Comparison of ENCODE assay signal across 16 mouse cellular contexts in the genomic region with DNA sequence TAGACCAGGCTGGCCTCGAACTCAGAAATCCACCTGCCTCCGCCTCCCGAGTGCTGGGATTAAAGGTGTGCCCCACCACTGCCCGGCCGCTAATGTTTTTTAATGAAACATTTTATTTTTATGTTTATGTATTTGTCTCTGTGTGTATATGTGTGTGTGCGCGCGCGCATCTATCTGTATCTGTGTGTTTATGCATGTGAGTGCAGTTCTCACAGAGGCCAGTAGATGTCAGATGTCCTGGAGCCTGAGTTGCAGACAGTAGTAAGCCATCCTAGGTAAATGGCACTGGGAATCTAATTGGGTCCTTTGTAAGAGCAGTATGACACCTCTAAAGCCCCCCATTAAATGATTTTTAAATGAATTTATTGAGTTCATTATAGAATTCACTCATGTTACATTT.
DNase-seq lines count a peak whose midpoint lies in the region; ATAC-seq and TF ChIP-seq lines count a peak whose summit lies in the region.
"Had no signal": no experiment of that assay in that cellular context is flagged by ENCODE, and none has a peak within 500 bp of the region (broad histone marks: within the 10 kb centered on the region; RNA-seq: fewer than 3 reads in every experiment).

No protein-coding gene starts in this region.

- no peaks in the 10 kb centered on the region for H3K4me1 ChIP-seq in liver, embryonic 14.5 days (replicated peaks; ENCODE audit: control insufficient read depth in 2 of 2, insufficient read depth in 2 of 2, low read length in 1 of 2)
- H3K4me1 ChIP-seq in liver, embryonic 11.5 days (replicated peaks; ENCODE audit: control insufficient read depth, insufficient read depth, low read length): no peaks in the 10 kb centered on the region
- no peaks in the 10 kb centered on the region for H3K4me1 ChIP-seq in MEL (ENCODE audit: control insufficient read depth in 1 of 2, insufficient read depth in 2 of 2, low read length in 2 of 2)
- H3K4me1 ChIP-seq: embryonic facial prominence, embryonic 15.5 days; hindbrain, embryonic 15.5 days; kidney, embryonic 15.5 days had no signal

- no peak overlapping the region for H3K27ac ChIP-seq in gastrocnemius, adult 2 months
- no peak overlapping the region for H3K27ac ChIP-seq in liver, embryonic 14.5 days
- no peak overlapping the region for H3K27ac ChIP-seq in liver, embryonic 11.5 days (ENCODE audit: low read depth, low read length)
- H3K27ac ChIP-seq in MEL (ENCODE audit: control insufficient read depth, low read depth, low read length): no peak overlapping the region
- H3K27ac ChIP-seq: embryonic facial prominence, embryonic 15.5 days; hindbrain, embryonic 15.5 days; kidney, embryonic 15.5 days; macrophage had no signal

- no peak for TF ChIP-seq POLR2A in MEL (IDR thresholded peaks at IDR 0.05; ENCODE audit: control insufficient read depth in 1 of 2, insufficient read depth in 1 of 2, low read depth in 1 of 2, low read length in 2 of 2, poor library complexity in 1 of 2)

- no peak overlapping the region for H3K4me3 ChIP-seq in gastrocnemius, adult 2 months
- no peak overlapping the region for H3K4me3 ChIP-seq in liver, embryonic 14.5 days (ENCODE audit: insufficient read depth in 1 of 2, low read depth in 2 of 2, low read length in 2 of 2)
- H3K4me3 ChIP-seq in liver, embryonic 11.5 days (ENCODE audit: low read depth, low read length): no peak overlapping the region
- H3K4me3 ChIP-seq in MEL (ENCODE audit: control insufficient read depth in 1 of 2, insufficient read depth in 1 of 2, low read depth in 2 of 2, low read length in 2 of 2): no peak overlapping the region
- H3K4me3 ChIP-seq: embryonic facial prominence, embryonic 15.5 days; hindbrain, embryonic 15.5 days; kidney, embryonic 15.5 days had no signal

- no peak for TF ChIP-seq EP300 in liver, embryonic 14.5 days (IDR thresholded peaks at IDR 0.05; ENCODE audit: low read depth)
- TF ChIP-seq EP300 in MEL (IDR thresholded peaks at IDR 0.05; ENCODE audit: low read depth in 1 of 2, low read length in 2 of 2): no peak

- ATAC-seq in liver, embryonic 14.5 days (ENCODE audit: insufficient read depth): no peak
- no peak for ATAC-seq in liver, embryonic 11.5 days (replicated peaks; ENCODE audit: low FRiP score)

- no peak overlapping the region for H3K9ac ChIP-seq in liver, embryonic 14.5 days (replicated peaks)
- no peak overlapping the region for H3K9ac ChIP-seq in liver, embryonic 11.5 days (ENCODE audit: low read depth, low read length)
- no peak overlapping the region for H3K9ac ChIP-seq in MEL (ENCODE audit: control insufficient read depth, low read depth, low read length, poor library complexity, severe bottlenecking)
- H3K9ac ChIP-seq: embryonic facial prominence, embryonic 15.5 days; hindbrain, embryonic 15.5 days; kidney, embryonic 15.5 days had no signal

- TF ChIP-seq CTCF in gastrocnemius, adult 2 months (IDR thresholded peaks at IDR 0.05): peak; percentile 27; the same call in 1 of the 2 replicates
- 0 out of 2 replicates have a peak, but pooled peaks have one; percentile 17 for TF ChIP-seq CTCF in liver, embryonic 14.5 days (IDR thresholded peaks at IDR 0.05; ENCODE audit: low read depth)
- peak in 2 of 3 experiments; percentile 20 to 35; a peak in 4 of 6 replicates for TF ChIP-seq CTCF in MEL (IDR thresholded peaks at IDR 0.05 in 2 of 3, conservative IDR thresholded peaks at IDR 0.05 in 1 of 3; ENCODE audit: control insufficient read depth in 1 of 3, insufficient read depth in 1 of 3, low read depth in 2 of 3, low read length in 3 of 3, poor library complexity in 1 of 3, severe bottlenecking in 1 of 3)

- no peak for TF ChIP-seq RAD21 in MEL (IDR thresholded peaks at IDR 0.05; ENCODE audit: low read depth, low read length)

- intact Hi-C loops in gastrocnemius, adult 2 months (cut with DNase I): no loop called here
- intact Hi-C loops in left cerebral cortex, postnatal 10 days (cut with DNase I): no loop called here

- H3K36me3 ChIP-seq in liver, embryonic 14.5 days (replicated peaks; ENCODE audit: control insufficient read depth, insufficient read depth, low read depth): no peaks in the 10 kb centered on the region
- H3K36me3 ChIP-seq in liver, embryonic 11.5 days (ENCODE audit: control insufficient read depth, insufficient read depth, low read length): no peaks in the 10 kb centered on the region
- H3K36me3 ChIP-seq in MEL (ENCODE audit: control insufficient read depth in 1 of 2, insufficient read depth in 2 of 2, low read length in 2 of 2): no peaks in the 10 kb centered on the region

- WGBS in liver, embryonic 14.5 days (ENCODE audit: insufficient replicate concordance): 77% methylated on average over 9 of the region's 9 CpGs
- 95% methylated on average over 9 of the region's 9 CpGs for WGBS in liver, embryonic 11.5 days

- H3K79me2 ChIP-seq in MEL (ENCODE audit: control insufficient read depth, insufficient read depth, low read length, poor library complexity): no peaks in the 10 kb centered on the region

- no peaks in the 10 kb centered on the region for H3K27me3 ChIP-seq in liver, embryonic 14.5 days (ENCODE audit: control insufficient read depth, insufficient read depth, low read length)
- H3K27me3 ChIP-seq in liver, embryonic 11.5 days (replicated peaks; ENCODE audit: control insufficient read depth, insufficient read depth, low read length): no peaks in the 10 kb centered on the region
- peaks cover 7% of the 10 kb centered on the region in 2 experiments for H3K27me3 ChIP-seq in MEL (ENCODE audit: control insufficient read depth in 1 of 2, insufficient read depth in 2 of 2, low read length in 2 of 2)
- H3K27me3 ChIP-seq: embryonic facial prominence, embryonic 15.5 days; hindbrain, embryonic 15.5 days; kidney, embryonic 15.5 days had no signal

- no peak for DNase-seq in gastrocnemius, adult 2 months
- DNase-seq in gastrocnemius, adult 18-20 months (ENCODE audit: low spot score): no peak
- no peak for DNase-seq in liver, embryonic 14.5 days (ENCODE audit: low read depth in 3 of 3, low spot score in 3 of 3)
- DNase-seq in liver, embryonic 11.5 days (ENCODE audit: low spot score): no peak
- DNase-seq in 416B (ENCODE audit: low read depth) (peak; percentile 21), MEL (ENCODE audit: low read depth, low spot score) (peak; percentile 9)
- DNase-seq in embryo, embryonic 10.5 days (ENCODE audit: low spot score): no peak
- no peak for DNase-seq in left cerebral cortex, postnatal 10 days (ENCODE audit: extremely low spot score in 1 of 2, low spot score in 2 of 2)
- DNase-seq: adrenal gland, postnatal 10 days; cerebellum, adult 2 months; heart, postnatal 10 days; midbrain, embryonic 14.5 days had no signal

- H3K9me3 ChIP-seq in liver, embryonic 14.5 days (ENCODE audit: control insufficient read depth, low read length): no peaks in the 10 kb centered on the region
- H3K9me3 ChIP-seq in liver, embryonic 11.5 days (ENCODE audit: control insufficient read depth, low read length): no peaks in the 10 kb centered on the region
- no peaks in the 10 kb centered on the region for H3K9me3 ChIP-seq in MEL (replicated peaks; ENCODE audit: insufficient read depth, low read length)
- H3K9me3 ChIP-seq: embryonic facial prominence, embryonic 15.5 days; hindbrain, embryonic 15.5 days; kidney, embryonic 15.5 days had no signal

- no peak overlapping the region for H3K4me2 ChIP-seq in liver, embryonic 14.5 days (ENCODE audit: low read depth)
- H3K4me2 ChIP-seq in liver, embryonic 11.5 days: no peak overlapping the region
- H3K4me2 ChIP-seq: embryonic facial prominence, embryonic 15.5 days; hindbrain, embryonic 15.5 days; kidney, embryonic 15.5 days had no signal

TF ChIP-seq in MEL, 35 proteins besides CTCF, POLR2A, EP300 and RAD21:
- TF ChIP-seq POLR2AphosphoS2 (IDR thresholded peaks at IDR 0.05; ENCODE audit: low read length) (no peak), TBP (IDR thresholded peaks at IDR 0.05; ENCODE audit: low read depth, low read length) (no peak), HCFC1 (IDR thresholded peaks at IDR 0.05; ENCODE audit: low read depth, low read length) (no peak), SMC3 (IDR thresholded peaks at IDR 0.05; ENCODE audit: low read depth, low read length) (0 out of 2 replicates have a peak, but pooled peaks have one; percentile 2), MYB (IDR thresholded peaks at IDR 0.05; ENCODE audit: low read depth, low read length) (no peak)

Comparison
In these comparisons a context has a peak if more than half of its experiments do, and no peak if none do; other contexts are left out.
1. DNase-seq: peak in 416B (single experiment) and MEL (single experiment); none in gastrocnemius, adult 2 months (single experiment), gastrocnemius, adult 18-20 months (single experiment), liver, embryonic 14.5 days (0 of 3), liver, embryonic 11.5 days (single experiment), embryo, embryonic 10.5 days (single experiment) and left cerebral cortex, postnatal 10 days (0 of 2).
2. Peak in every context shown above with its lines, with median percentiles within 50 percentile points of each other: CTCF ChIP-seq.